Mouse (Mus musculus) ES-Bruce4 (cell line): ENCODE measurements around the gene Inpp5e.

Experiments
- CTCF ChIP-seq: IDR thresholded peaks from one replicate; pipeline ENCODE4 v1.8.1; 2011; ENCODE audit warnings: low read depth, low read length
- EP300 ChIP-seq: IDR thresholded peaks from 2 replicates; pipeline ENCODE4 v1.6.1; 2011; ENCODE audit warnings: low read depth, low read length; ENCODE audit not compliant: insufficient read depth

DNA sequence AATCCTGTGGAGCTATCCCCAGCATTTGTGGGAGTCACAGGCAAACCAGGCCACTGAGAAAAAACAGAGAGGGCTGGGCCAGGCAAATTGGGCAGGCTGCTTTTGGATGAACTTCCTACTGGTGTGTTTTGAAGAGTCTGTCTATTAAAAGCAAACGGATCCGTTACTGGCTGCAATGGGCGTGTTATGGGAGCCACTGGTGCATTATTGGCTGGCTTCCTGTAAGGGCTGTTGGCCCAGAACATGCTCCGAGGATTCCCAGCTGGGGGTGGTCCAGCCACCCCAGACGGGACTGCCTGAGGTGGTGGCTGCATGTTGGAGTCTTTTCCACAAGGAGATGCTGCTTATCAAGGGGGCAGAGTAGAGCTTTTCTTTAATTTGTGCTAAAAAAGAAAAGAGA lies 32.7 kb upstream of the Inpp5e start:
- no peak for TF ChIP-seq CTCF
- no peak for TF ChIP-seq EP300
